Mouse (Mus musculus): ENCODE measurements around the gene Xrn1.
"Not testable (repeated sequence)": the region's sequence is repeated elsewhere in the genome, so short reads cannot be mapped to it uniquely, and the experiment has no call there.

- not testable (repeated sequence) for TF ChIP-seq CTCF (IDR thresholded peaks at IDR 0.05; ENCODE audit: borderline replicate concordance, insufficient read depth, low read depth, low read length); POLR2A (IDR thresholded peaks at IDR 0.05; ENCODE audit: borderline replicate concordance, insufficient read depth, low read length)
These were observed 138.1 kb downstream of the Xrn1 start for GRCm38 (mm10) chr9:96092637-96093036.

Measured in cerebellum, adult 2 months (tissue).